Mouse (Mus musculus) urinary bladder, adult 2 months (tissue): ENCODE measurements around the gene Gm10803. TPM values are rescaled to one million over a fixed set of nuclear protein-coding genes. Genes with fewer than 3 reads are reported as not detected.
"Not testable (repeated sequence)": the region's sequence is repeated elsewhere in the genome, so short reads cannot be mapped to it uniquely, and the experiment has no call there.

Experiments
- DNase-seq: peaks from one replicate; pipeline ENCODE4 v3.0.0; 2022; ENCODE audit warnings: low spot score
- polyA plus RNA-seq: library from polyadenylated mRNA; depleted of rRNA; stranded (reverse); fragments of >200 nt; gene quantifications from 2 replicates; pipeline ENCODE4 v1.2.3, GENCODE M21; 2012; rRNA removed

Gm10803 gene
- polyA plus RNA-seq: not detected in 2 replicates

DNA sequence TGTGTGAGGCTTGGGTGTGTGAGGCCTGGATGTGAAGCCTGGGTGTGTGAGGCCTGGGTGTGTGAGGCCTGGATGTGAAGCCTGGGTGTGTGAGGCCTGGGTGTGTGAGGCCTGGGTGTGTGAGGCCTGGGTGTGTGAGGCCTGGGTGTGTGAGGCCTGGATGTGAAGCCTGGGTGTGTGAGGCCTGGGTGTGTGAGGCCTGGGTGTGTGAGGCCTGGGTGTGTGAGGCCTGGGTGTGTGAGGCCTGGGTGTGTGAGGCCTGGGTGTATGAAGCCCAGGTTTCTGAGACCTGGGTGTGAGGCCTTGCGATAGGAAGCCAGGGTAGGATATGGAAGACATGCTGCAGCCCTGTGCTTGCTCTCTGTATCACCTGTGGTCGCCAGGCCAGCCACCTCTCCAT, at the start of gene Gm10803:
Gm10803 (plus strand) TSS at position 301 of the 400 bp plus-strand sequence.
- DNase-seq: not testable (repeated sequence)

DNA sequence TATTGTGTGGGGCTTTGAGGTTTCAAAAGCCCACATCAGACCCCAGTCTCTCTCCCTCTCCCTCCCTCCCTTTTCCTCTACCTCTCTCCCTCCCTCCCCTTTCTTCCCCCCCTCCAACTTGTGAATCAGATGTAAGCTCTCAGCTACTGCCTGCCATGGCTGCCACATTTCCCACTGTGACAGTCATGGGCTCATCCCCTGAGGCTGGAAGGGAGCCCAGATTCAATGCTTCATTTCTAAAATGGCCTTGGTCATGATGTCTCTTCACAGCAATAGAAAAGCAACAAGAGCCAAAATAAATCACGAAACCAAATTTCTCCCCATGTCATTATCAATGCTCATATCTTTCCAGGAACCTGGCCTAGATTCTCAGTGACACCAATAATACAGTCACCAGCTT, 49.5 kb upstream of the Gm10803 start:
- DNase-seq: no peak

DNA sequence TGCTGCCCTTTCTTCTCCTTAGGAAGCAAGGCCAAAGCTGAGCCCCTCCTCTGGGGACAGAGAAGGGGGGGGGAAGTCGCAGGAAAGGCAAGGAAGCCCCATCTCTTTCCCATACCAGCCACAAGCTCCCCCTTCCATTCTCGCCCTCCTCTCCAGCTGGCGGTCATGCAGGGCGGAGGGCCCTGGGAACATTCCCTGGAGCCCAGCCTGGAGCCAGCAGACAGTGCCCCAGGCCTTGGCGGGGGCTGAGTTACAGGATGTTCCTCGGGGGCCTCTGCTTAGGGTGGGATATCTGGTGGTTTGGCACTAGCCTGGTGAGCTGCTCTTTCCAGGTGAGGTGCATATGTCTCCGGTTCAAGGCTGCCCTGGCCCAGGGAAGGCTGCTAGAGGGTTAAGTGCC, 48.2 kb upstream of the Gm10803 start:
- no peak for DNase-seq

DNA sequence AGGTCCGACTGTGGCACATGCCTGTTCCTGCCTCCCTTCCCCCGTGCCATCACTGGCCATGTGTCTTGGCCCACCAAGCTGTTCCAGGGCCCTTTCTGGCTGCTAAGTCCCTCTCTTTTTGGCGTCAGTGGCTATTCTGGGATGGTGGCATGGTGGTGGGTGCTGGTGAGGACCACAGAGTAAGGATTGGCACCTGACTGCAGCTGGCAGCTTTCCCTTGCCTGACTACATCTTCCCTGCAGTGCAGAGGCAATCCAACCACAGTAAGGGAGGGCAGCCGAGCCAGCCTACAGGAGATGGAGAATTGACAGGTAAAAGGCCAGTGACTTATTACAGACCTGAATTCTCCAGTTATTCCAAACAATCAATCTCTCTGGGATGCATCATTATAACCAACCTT, 45.1 kb upstream of the Gm10803 start:
- no peak for DNase-seq

DNA sequence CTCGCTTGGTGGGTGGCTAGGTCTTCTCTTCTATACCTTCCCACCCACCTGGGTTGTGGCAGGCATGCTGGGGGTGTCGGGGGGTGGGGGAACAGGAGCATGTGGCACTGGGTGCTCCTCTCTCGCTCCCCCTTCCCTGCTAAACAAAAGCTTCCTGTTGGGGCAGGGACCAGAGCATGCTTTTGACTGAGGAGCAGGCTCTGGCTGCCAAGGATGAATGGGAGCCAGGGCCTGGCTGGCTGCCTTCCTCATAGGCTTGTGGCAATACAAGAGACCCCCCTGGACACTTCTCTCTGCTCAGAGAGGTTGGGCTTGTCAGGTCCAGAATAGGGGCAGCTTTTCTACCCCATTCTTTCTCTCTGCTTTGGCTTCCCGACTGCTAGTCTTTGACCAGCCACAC, 39.3 kb upstream of the Gm10803 start:
- DNase-seq: no peak

DNA sequence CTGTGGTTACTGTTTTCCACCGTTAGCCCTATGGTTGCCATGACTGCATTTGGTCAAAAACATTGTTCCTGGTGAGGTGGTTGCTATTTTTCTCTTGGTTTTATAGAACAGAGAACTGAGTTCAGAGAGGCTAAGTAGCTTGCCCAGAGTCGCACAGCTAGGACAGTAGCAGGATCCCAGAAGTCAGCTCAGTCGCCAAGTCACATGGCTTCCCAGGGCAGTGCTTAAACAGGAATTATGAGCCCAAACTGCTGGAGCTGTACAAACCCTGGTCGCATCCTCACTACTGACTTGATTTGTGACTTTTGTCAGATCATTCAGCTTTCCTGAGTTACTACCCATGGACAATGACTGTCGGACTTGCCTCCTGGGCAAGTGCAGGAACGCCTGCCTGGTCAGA, 38.8 kb upstream of the Gm10803 start:
- no peak for DNase-seq

DNA sequence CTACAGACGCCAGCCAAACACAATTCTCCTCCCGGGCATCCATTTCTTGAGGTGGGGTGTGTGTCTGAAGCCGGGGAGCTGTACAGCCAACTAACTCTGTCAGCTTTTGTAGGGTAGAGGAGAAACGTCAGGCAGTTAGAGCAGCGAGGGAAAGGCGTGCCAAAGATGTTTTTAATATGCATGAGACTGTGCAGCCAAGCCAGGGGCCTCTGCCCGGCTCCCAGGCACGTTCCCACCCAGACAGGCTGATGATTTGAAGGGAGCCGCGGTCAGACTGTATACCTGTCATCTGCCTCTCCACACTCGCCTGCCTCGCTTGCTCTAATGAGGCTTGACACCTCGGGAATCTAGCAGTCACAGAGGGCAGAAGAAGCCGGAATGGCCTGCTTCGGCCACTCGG, 38.4 kb upstream of the Gm10803 start:
- no peak for DNase-seq

DNA sequence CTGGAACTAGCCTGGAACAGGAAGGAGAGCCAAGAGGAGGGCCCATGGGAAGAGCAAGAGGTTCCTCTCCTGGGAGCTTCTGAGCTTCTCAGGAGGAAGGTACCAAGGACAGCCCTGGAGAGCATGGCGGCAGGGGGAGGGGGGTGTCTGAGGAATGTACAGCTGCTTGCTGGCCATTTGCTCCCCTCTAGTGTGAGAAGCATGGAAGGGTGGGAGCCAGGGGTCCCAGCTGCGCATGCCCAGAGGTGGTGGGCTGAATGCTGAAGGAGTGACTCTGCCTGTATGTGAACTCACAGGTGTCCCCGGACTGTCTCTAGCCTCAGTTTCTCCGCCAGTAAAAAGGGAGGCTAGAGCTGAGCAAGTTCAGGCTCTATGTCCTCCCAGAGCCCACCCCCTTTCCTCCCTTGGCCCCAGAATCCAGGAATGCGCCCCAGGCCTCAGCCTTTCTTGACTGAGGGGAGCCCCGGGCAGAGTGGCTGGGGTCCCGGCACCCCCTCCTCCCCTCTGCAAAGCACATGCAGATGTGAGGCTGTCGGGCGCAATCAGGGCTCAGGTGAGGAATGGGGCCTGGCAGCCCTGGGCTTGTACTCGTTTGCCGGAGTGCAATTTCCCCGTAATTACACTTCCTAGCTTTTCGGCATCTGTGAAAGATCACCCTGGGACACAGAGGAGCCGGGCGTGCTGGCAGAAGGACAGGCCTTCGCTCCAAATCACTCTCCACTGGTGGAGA, 35.2 kb upstream of the Gm10803 start:
- no peak for DNase-seq

DNA sequence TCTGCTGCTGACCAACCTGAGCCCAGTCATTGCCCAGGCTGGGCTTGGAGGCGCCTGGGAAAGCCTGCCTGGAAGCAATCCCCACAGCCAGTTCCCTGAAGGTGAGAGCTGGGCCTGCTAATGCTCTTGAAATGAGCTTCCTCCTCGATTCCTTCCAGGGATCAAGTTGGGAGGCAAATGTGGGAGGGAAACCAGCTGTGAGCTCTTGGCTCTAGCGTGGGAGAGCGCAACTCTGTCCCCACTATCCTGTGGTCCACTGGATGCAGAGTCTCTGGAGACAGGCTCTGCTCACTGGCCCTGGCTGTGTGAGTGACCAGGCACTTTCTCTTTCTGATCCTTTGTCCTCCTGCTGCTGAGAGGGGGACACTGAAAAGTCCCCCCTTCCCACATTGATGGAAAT, 30.8 kb upstream of the Gm10803 start:
- no peak for DNase-seq

DNA sequence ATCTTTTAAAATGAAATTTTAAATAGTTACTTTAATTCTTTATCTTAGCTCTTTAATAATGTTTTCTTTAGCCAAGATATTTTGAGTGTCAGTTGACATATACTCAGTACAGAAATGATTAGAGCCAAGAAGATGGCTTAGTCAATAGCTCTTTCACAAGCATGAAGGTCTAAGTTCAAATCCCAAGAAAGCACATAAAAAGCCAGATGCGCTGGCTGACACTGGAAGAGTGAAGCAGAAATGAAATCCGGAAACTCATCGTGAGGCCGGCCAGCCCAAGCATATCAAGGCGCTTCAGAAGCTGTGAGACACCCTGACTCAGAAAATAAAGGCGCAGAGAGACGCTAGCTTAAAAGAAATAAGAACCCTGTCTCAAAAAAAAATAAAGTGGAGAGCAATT, 26.5 kb upstream of the Gm10803 start:
- DNase-seq: no peak

DNA sequence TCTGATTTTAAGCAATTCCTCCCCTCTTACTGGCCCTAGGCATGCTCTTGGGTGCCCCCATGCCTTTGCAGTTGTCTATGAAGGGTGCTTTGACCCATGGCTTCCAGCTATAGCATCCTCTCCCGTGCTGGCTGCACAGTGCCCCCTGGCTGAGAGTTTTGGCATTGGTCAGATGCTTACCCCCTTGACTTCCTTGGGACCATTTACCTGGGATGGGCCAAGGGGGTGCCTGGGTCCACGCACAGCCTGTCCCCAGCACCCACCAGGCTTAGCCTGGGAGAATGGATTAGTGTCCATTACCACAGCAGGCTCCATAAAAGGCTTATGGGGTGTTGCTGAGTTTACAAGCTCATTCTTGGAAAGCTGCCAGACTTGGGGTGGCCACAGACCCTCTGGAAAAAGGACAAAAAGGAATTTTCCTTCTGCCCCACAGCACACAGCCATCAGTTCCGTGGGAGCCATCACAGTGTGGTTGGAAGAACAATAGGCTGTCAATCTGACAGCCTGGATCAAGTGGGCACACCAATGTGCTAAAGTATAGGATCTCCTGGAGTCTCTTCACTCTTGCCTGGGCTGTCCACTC, 22.9 kb upstream of the Gm10803 start:
- no peak for DNase-seq

DNA sequence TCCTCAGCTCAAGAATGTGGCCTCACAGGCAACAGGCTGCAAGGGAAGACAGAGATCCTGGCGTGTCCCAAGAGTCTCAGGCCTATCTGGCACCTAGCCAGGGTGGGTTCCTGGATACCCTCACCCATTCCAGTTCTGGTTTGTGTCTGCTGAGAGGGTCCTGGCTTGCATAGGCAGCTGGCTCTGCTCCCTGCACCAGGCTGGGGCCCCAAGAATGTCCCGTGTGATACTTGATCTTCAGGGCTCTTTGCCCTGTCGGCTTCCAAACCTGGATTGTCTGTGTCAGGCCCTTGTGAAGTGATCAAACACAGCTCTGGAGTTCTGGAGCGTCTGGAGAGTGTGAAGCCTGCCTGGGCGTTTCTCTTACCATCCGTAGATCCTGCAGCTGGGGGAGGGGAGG, 22.2 kb upstream of the Gm10803 start:
- DNase-seq: no peak

DNA sequence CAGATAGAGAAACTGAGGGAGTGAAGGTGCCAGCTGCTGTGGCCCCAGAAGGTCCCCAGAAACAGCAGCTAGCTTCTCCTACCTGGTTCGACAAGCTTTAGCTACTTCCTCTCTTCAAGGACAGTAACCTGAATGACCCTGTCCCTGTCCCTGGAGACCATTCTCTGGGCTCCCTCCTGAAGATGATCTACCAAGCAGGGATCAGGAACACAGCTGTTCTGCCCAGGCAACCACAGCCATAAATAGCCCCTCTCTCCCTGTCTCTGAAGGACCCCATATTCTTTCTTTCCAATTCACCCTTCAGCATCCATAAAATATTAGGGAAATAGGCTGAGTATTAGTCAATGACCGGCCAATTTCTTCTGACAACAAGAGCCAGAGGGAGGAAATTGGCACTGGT, 18.6 kb upstream of the Gm10803 start:
- DNase-seq: no peak

DNA sequence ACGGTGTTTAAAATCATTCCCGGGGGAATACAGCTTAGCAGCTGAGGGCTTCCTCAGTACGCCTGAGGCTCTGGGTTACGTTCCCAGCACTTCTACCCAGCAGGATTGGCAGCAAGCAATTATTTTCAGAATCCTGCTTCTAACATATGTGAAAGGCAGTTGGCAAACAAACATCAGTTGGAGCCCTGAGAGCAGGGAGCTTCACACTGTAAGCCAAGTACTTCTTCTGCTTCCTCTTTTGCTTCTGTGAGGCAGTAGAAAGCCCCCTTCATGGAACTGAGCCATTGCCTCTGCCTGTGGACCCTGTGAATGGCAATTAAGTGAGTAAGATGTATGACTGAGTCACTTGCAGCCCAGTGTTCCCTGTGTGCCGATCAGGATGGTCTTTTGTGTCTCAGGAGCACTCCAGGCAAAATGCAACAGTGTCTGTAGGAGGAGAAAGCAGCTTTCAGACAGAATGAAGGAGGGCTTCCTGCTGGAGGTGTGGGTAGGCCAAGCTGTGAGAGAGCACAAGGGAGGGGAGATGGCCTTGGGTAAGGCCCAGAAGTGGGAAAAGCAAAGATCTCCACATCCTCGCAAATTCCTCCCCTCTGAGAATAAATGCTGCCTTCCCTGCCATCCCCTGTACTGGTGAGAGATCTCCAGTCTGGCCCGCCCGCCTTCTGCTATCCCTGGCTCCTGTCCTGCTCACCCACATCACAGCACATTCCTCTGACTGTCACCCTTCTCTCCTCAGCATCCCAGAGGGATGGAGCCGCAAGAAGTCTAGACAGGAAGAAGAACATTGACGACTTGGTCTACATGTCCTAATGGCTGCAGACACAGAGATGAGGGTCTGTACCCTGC, 7.5 kb upstream of the Gm10803 start:
- DNase-seq: no peak

DNA sequence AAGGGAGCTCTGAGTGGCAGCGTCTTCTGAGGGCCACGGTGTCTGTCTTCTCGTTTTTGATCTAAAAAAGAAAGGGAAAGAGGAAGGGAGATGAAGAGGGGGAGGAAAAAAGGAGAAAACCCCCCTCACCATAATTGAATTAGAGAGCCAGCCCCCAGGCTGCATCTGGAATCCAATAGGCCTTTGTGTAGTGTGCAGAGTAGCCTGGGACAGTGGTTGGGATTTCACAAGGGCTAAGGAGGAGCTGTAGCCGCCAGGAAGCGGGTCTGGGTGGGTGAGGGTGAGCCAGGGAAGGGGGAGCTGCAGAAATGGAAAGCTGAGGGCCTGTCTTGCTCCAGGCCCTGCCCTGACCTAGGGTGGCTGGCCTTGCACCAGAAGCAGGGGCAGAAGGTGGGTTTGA, 6.5 kb upstream of the Gm10803 start:
- no peak for DNase-seq

DNA sequence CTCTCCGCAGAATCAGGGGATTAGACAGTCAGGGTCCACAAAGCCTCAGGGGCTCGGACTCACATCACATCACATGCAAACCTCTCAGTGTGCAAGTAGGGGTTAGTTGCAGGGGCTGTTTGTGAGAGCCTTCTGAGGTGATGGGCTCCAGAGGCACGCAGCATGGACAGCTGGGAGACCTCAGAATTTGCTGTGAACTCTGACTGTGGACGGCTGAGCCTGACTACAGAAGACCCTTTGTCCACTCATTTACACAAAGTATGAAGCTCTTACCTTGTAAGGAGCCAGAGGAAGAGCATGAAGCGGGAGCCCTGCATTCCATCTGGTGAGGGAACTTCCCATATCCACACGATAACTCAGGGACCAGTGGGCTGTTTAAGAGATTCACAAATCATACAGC, 5.3 kb downstream of the Gm10803 start:
- no peak for DNase-seq

DNA sequence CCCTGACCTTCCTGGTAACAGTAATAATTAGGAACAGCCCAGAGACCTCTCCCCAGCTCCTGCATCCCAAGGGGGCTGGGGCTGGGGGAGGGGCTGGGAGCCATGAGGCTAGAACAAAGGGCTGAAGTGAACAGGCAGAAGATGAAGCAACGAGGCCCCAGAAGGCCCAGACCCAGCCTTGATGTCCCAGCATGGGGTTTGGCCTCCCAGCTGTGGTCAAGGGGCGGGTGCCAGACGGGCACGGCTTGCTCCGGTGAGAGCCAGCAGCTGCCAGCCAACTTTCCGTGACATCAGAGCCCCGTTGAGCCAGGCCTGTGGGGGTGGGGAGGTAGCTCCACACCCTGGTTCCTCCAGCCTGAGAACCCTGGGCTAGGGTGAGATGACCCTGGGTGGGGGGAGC, 7.3 kb downstream of the Gm10803 start:
- DNase-seq: no peak

DNA sequence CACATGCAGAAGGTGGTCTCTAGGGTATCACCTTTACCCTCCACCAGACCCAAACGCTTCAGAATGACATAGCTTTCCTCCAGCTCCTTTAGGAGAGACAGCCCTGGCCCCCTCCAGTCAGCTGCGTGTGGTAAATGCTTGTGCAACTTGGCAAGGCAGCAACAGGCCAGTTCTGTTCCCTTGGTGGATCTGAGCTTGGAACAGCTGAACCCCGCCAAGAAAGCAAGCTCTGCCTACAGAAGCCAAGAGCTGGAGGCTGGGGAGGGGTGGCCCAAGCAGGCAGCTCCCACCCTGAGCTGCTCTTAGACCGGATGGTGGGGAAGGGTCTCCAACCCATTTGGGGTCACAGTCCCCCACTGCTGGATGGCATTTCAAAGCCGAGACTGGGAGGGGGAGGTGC, 12.2 kb downstream of the Gm10803 start:
- no peak for DNase-seq

DNA sequence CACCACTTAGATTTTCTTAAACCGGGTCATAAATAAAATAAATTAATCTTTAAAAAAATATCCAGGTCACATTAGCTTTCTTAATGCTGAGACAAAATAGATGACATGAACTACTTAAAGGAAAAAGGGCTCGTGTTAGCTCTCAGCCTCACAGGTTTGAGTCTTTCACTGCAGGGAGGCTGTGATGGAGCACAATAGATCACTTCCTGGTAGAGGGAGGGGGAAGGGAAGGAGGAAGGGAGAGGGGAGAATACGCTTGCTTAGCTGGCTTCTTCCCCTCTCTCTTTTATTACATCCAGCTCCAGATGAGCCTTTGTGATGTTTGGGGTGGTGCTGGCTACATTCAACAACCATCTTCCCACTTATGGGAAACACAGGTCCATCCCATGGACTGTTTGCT, 20.9 kb downstream of the Gm10803 start:
- no peak for DNase-seq

DNA sequence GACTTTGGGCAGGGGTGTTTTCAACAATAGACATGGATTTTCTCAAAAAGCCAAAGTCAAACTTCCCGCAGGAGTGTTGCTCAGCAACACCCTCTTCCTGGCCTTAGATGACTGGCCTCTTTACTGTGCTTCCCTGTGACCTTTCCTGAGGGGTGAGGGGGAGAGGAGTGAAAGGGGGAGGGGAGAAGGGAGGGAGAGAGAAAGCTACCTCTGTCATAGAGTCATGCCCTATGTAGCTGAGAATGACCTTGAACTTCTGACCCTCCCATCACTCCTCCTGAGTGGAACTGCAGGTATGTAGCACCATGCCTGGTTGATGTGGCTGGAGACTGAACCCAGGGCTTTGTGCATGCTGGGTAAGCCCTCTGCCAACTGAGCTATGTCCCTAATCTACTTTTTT, 25.5 kb downstream of the Gm10803 start:
- DNase-seq: no peak

DNA sequence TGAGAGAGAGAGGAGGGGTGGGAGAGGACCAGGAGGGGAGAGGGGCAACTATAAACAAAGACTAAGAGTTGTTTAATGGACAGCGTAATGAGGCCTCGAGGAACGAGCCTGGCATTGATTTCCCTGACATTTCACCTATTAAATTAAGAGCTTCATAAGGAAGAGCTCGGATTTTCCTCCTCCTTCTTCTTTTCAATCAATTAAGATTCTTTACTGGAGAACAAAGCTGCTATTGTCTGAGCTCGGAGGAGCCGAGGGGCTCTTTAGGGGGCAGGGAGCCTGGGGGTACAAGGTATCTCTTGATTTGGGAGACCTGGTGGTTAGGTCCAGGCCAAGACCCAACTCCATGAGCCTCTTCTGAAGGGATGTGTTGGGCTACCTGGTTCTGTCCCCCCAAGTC, 27.1 kb downstream of the Gm10803 start:
- DNase-seq: no peak

DNA sequence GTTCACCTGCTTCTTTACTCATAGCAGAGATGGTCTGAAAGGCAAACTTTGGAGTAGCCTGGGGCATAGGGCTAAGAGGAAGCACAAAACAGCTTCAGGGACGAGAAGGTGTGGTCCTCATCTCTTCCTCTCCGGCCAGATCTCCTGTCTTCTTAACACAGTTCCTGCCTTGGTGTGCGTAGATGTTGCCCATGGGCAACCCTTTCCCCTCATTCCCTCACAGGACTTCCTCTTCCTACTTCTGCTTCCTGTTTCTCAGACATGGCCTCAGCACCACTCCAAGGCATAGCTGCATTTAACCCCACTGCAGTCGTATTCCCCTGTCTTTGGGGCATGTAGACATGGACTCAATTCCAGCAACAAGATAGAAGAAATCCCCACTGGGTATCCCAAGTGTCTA, 29.5 kb downstream of the Gm10803 start:
- no peak for DNase-seq

DNA sequence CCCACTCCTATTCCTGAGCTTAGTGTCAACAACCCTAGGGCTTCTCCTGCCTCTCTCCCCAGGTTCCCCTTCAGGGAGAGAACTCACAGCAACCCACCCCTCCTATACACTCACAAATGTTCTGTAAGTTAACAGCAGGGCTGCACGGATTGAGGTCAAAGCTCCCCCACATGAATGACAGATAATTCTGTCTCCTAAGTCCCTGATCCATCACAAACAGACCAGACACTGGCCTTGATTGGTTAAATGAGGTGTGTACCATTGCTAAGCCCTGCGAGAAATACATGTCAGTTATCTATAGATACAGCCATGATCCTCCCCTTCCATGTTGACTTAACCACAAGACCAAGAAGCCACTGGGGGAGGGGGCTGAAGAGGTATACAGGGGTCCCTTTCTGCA, 31.3 kb downstream of the Gm10803 start:
- no peak for DNase-seq
